Mouse (Mus musculus) embryonic stem cell, embryonic (primary cell): Measurements from ENCODE around the gene Cacfd1.

Source experiments
- CTCF ChIA-PET, 4 experiments: fragments of 300-600 bp in 2 of 4; fragments of 350-600 bp in 2 of 4; sonication (Branson Sonifier 250); formaldehyde crosslinking; loops; one replicate each; lab custom pipeline; 2022; ENCODE audit warnings: inconsistent platforms in 2 of 4; lab: Charles Lee
- POLR2A ChIA-PET, 4 experiments: fragments of 300-600 bp in 2 of 4; fragments of 350-600 bp in 2 of 4; sonication (Branson Sonifier 250); formaldehyde crosslinking; loops; one replicate each; lab custom pipeline; 2022; ENCODE audit warnings: antibody characterized with exemption in 4 of 4, inconsistent platforms in 1 of 4; lab: Charles Lee

Cacfd1 gene

DNA sequence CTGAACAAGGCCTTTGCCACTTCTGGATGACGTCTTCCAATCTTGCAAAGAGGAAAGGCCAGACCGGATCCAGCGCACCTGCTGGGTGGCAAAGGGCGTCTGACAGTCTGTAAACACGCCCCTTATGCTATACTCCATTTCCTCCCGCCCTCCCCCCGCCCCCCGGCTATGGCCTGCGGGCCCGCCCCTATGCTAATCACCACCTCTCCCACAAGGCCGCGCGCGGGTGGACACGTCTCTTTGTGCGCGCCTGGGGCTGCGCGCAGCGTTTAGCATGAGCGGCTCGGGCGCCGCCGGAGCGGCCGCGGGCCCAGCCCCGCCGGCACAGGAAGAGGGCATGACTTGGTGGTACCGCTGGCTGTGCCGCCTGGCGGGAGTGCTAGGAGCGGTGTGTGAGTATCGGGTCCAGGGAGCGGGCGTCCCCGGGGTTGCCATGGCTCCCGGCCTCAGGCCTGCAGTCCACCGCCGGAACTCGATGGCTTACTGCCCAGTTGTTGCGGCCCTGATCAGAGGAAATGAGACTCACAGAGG lies at the start of gene Cacfd1:
TSS of gene Cacfd1 (plus strand) at position 213 of the 531 bp plus-strand sequence.
- POLR2A ChIA-PET: interaction anchor here (0.6 to 1.3 kb wide), 10 partner anchors 8 to 667 kb away, joined by 3 to 7 read pairs (median 3); partner anchors contain the start of genes Adamts13 (in 1 of the 4) and Agpat2 (in 1 of the 4)
- CTCF ChIA-PET: interaction anchor here in 2 of 4 experiments (0.8 to 1.5 kb wide), 3 partner anchors 8 to 12 kb away, joined by 3 to 6 read pairs (median 3); no protein-coding TSS in a partner anchor

DNA sequence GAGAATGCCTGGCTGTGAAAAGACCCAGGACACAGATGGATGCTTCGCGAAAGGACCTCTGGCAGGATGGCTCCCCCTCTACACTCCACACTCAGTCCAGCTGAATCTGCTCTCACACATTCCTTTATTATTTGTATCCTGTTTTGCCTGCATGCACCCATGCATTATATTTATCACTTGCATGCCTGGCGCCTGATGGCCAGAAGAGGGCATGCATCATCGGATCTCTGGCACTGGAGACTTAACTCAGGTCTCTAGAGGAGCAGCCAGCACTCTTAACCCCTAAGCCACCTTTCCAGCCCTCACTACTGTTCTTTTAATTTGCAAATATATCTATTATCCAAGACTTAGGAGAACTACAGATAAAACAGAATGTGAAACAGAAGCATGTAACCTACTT lies 49.0 kb upstream of the Cacfd1 start:
- CTCF ChIA-PET: no interaction called here

DNA sequence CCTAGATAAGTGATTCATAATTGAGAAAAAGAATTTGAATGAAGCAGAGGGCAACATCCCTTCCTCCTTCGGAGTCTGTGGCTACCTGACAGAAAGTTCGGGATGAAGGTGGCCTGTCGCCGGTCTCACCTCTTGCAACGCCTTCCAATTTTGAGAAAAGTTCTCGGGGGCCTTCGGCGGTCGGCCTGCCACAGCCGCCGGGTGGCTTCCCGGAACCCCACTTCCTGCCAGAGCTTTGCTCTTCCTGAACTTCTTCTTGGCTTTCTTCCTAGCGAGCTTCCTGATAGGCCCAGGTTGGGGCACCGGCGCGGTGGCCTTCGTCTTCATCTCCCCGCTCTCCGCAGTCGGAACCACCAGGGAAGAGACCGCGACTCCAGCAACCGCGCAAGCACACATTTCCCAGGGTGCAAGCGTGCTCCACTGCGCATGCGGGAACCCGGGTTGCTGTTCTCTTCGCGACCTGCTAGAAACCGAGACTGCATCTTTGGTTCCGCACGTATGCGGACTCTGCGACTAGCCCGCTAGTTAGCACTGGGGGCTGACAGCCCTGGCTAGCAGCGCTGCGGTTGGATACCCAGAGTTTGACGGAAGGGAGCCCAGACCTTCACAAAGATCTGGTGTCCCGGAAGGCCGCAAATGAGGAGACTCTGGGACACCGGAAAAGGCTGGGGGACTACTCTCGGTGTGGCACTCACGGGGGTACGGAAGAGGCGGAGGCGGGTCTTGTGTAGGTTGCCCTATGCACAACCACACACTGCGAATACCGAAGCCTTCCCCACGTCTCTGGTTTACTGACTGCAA lies 45.6 kb upstream of the Cacfd1 start, which contains the start of gene Rexo4:
TSS of gene Rexo4 (minus strand) at position 464 of the 801 bp plus-strand sequence.
- CTCF ChIA-PET: no interaction called here
- POLR2A ChIA-PET: interaction anchor here in 3 of 4 experiments (0.6 to 1.7 kb wide), 8 partner anchors 9 to 61 kb away, joined by 3 to 12 read pairs (median 4); partner anchors contain the start of gene Surf6 (in 2 of the 3)

More for the DNA sequence above, 49.0 kb upstream of the Cacfd1 start:
- POLR2A ChIA-PET: interaction anchor here in 1 of 4 experiments (2.0 kb wide), 1 partner anchor 58 kb away, joined by 5 read pairs; the partner anchor contains the start of gene Surf6

DNA sequence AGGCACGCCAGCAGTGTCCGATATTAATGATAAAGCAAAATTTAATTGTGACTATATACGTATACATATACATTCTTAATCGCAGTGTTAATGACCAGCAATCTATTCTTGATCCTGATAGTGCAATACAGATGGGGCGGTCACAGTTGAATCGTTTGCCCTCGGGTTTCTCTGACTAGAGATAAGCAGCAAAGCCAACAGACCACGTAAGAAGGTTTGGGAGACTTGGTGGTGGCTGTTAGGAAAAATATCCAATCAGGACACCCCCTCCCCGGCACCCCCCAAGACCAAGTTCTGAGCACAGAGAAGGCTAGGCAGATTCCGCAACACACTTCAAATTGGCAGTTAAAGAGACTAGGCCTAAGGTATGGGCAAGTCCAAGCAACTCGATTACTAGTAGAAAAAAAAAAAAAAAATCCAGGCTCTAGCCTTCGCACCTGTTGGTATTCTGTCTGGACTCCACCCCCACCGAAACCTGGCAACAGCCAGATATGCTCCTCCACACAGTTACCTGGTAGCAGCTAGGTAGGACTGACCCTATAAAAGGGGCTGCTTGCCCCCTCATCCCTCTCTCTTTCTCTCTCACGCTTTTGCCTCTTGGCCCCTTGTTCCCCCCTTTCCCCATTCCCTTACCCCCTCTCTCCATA lies 44.9 kb upstream of the Cacfd1 start:
- CTCF ChIA-PET: interaction anchor here in 3 of 4 experiments (0.6 to 1.3 kb wide), 3 partner anchors 74 to 782 kb away, joined by 3 to 5 read pairs (median 5); no protein-coding TSS in a partner anchor
- POLR2A ChIA-PET: interaction anchor here in 2 of 4 experiments (0.7 kb wide), 3 partner anchors 49 to 103 kb away, joined by 3 to 6 read pairs (median 5); no protein-coding TSS in a partner anchor

DNA sequence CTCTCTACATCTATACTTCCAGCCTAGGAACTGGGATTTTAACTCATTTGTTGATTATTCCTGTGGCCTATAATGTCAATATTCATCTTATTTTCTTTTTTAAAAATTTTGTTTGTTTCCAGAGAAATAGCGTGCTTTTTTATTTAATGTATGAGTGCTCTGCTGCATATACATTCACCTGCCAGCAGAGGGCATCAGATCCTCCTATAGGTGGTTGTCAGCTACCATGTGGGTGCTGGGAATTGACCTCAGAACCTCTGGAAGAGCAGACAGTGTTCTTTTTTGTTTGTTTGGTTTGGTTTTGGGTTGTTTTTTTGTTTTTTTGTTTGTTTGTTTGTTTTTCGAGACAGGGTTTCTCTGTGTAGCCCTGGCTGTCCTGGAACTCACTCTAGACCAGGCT lies 42.5 kb upstream of the Cacfd1 start:
- CTCF ChIA-PET: interaction anchor here in 1 of 4 experiments (1.0 kb wide), 1 partner anchor 72 kb away, joined by 6 read pairs; no protein-coding TSS in a partner anchor
- POLR2A ChIA-PET: interaction anchor here in 1 of 4 experiments (1.3 kb wide), 1 partner anchor 44 kb away, joined by 4 read pairs; no protein-coding TSS in a partner anchor

DNA sequence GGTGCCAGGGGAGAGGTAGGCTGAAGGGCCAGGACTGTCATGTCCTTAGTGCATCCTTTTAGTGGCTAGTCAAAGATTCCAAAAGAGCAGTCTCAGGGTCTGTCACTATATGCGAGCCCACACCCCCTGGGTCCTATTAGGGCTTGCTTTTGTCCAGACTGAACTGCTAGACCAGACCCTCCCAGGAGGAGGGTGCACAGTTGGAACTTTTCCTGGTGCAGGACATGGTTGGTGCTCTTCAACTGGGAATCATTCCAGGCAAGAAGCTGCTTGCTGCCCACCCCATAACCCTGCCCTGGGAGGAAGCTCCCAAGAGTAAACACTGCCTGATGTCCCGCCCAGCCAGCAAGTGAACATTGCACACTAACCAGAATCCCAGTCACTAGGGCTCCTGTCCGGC lies 36.6 kb upstream of the Cacfd1 start, which contains the start of gene Adamts13:
TSS of gene Adamts13 (plus strand) at position 301 of the 400 bp plus-strand sequence.
- CTCF ChIA-PET: interaction anchor here in 2 of 4 experiments (0.5 to 1.6 kb wide), 2 partner anchors 65 kb away, joined by 6 to 8 read pairs; no protein-coding TSS in a partner anchor

DNA sequence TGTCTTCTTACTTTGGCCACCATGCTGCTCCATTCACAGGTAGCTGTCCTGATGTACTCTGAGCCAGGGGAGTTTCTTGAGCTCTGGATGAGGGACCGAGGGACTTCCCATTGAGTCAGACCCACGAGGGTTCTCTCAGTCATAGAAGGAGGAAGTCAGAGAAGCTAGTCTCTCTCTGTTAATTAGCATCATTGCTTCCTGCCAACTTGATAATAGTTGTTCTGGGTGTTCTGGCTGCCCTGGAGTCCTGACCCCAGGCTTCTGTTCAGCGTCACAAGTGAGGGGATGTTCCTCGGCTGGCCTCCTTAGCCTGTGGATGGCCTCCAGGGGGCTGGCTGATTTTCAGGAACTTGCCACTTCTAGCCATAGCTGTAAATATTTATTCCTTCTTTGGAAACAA lies 35.8 kb upstream of the Cacfd1 start:
- POLR2A ChIA-PET: interaction anchor here in 2 of 4 experiments (0.5 to 1.8 kb wide), 3 partner anchors 8 to 463 kb away, joined by 3 to 4 read pairs (median 3); no protein-coding TSS in a partner anchor
- CTCF ChIA-PET: interaction anchor here in 1 of 4 experiments (1.6 kb wide), 1 partner anchor 65 kb away, joined by 6 read pairs; no protein-coding TSS in a partner anchor

More for the DNA sequence above, 36.6 kb upstream of the Cacfd1 start, which contains the start of gene Adamts13:
- POLR2A ChIA-PET: interaction anchor here in 2 of 4 experiments (1.4 to 1.6 kb wide), 2 partner anchors 9 to 37 kb away, joined by 3 read pairs; no protein-coding TSS in a partner anchor

DNA sequence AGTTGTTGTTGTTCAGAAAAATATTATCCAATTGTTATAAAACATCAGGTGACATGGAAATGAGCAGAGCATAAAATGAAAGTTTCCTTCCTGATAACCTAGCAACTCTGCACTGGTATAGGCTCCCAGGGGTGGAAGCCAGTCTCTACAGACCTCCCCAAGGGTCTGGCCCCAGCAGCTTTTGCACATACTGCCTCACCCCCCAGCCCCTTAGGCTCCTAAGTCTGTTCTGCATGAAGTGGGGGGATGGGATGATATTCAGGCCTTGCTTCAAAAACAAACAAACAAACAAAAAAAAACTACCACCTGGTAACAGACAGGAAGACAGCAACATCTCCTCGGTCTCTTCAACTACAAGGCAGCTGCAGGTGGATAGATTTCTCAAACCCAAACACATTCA lies 29.4 kb upstream of the Cacfd1 start:
- POLR2A ChIA-PET: no interaction called here

DNA sequence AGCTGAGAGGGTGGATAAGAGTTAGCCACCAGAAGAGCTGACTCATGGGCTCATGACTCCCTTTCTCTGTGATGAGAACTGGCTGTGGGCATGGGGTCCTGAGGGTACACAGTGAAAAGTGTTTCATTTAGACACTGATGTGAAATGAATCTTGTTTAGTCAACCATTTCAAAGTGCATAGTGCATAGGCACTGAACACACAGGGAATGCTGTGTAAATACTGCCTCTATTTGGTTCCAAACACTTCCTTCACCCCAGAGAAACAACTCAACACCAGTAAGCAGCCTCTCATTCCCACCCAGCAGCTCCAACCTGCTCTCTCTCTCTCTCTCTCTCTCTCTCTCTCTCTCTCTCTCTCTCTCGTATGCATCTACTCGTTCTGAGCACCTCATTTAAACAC lies 25.5 kb upstream of the Cacfd1 start:
- ChIA-PET POLR2A (interaction anchor here in 1 of 4 experiments (2.7 kb wide), 1 partner anchor 12 kb away, joined by 5 read pairs; no protein-coding TSS in a partner anchor), CTCF (interaction anchor here in 1 of 4 experiments (0.7 kb wide), 1 partner anchor 155 kb away, joined by 12 read pairs; no protein-coding TSS in a partner anchor)

More for the DNA sequence above, 29.4 kb upstream of the Cacfd1 start:
- CTCF ChIA-PET: interaction anchor here in 1 of 4 experiments (1.3 kb wide), 1 partner anchor 59 kb away, joined by 4 read pairs; no protein-coding TSS in a partner anchor

DNA sequence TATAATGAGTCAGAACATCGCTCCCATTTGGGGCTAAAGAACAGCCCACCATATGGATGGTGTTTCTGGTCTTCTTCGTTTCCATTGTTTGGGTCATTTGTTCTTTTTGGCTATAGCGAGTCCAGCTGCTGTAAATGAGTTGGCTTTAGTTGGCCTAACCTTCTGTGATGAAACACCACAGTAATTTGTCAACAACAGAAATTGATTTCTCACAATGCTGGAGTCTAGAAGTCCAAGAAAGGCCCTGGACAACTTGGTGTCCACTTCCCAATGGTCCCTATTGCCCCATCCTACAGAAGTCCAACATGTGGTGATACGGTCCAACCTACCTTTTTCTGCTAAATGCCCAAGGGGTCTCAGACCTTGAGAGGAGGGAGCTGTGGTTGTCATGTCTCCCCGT lies 25.1 kb upstream of the Cacfd1 start:
- POLR2A ChIA-PET: interaction anchor here in 1 of 4 experiments (2.7 kb wide), 1 partner anchor 12 kb away, joined by 5 read pairs; no protein-coding TSS in a partner anchor
- CTCF ChIA-PET: interaction anchor here in 1 of 4 experiments (0.7 kb wide), 1 partner anchor 156 kb away, joined by 12 read pairs; no protein-coding TSS in a partner anchor

DNA sequence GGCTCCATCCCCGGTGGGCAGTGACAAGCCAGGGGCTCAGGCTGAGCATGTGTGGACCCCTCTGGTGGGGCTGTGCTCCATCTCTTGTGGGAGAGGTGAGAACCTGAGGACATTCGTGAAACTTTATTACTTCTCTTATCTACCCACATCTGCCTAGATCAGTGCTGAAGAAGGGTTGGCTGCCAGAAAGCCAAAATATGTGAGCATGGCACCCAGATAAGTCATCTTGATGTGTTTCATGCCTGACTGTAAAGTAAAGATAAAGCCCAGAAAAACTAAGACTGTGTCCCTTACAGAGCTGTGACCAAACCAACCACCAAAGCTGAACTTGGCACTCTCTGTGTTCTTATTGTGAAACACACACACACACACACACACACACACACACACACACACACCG lies 15.8 kb upstream of the Cacfd1 start:
- CTCF ChIA-PET: interaction anchor here in 1 of 4 experiments (1.1 kb wide), 1 partner anchor 54 kb away, joined by 3 read pairs; no protein-coding TSS in a partner anchor
- POLR2A ChIA-PET: interaction anchor here in 1 of 4 experiments (1.2 to 1.5 kb wide), 2 partner anchors 42 to 91 kb away, joined by 3 to 4 read pairs; partner anchors contain the start of gene Surf6

DNA sequence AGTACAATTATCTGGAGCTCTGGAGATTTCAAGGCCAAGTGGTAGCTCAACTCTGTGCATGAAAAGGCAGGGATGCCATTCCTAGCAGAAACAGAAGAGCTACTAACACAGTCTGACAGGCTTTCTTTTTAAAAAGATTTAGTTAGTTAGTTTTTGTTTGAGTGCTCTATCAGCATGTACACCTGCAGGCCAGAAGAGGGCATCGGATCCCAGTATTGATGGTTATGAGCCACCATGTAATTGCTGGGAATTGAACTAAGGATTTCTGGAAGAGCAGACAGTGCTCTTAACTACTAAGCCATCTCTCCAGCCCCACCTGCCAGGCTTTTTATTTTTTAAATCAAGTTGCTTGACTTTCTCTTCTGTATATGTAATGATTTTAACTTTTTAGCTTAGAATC lies 12.2 kb upstream of the Cacfd1 start:
- CTCF ChIA-PET: interaction anchor here in 3 of 4 experiments (0.6 to 1.7 kb wide), 11 partner anchors 8 to 458 kb away, joined by 3 to 9 read pairs (median 4); partner anchors contain the start of gene Cacfd1 (in 1 of the 3)
- POLR2A ChIA-PET: interaction anchor here in 3 of 4 experiments (0.7 to 2.3 kb wide), 4 partner anchors 9 to 42 kb away, joined by 3 to 11 read pairs (median 3); no protein-coding TSS in a partner anchor

DNA sequence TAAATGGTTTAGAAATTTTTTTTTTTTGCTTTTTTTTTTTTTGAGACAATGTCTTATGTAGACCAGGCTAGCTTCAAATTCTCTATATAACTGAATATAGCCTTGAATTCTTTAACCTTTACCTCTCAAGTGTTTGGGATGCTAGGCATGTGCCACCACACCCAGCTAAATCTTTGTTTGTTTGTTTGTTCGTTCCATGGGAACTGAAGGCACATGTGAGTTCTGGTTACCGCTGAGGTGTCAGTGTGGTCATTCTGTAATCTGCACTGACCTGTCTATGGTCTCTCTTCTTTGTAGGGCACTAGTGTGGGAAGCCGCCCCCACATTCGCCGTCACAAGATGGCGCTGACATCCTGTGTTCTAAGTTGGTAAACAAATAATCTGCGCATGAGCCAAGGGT lies 11.7 kb upstream of the Cacfd1 start:
- POLR2A ChIA-PET: interaction anchor here in 3 of 4 experiments (0.7 to 0.9 kb wide), 3 partner anchors 10 to 41 kb away, joined by 3 read pairs; no protein-coding TSS in a partner anchor
- CTCF ChIA-PET: interaction anchor here in 3 of 4 experiments (0.6 to 1.7 kb wide), 9 partner anchors 8 to 841 kb away, joined by 3 to 9 read pairs (median 5); partner anchors contain the start of gene Cacfd1 (in 1 of the 3)

DNA sequence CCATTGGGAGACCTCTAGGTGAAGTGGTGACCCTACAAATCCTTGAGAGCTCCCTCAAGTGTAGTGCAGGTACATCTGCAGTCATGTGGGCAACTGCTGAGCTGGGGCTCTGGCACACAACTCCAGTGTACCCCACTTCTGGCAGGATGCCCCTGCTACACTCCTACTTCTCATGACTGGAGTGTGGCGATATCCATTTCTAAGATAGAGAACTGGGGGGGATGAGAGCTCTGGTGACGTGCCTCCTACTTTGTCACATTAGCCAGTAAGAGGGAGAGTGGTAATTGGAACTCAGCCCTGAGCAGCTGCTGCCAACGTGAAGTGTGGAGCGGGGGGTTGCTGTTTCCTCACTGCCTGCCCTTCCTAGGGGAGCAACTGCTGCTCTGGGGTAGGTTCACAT lies 3.5 kb upstream of the Cacfd1 start:
- ChIA-PET POLR2A (interaction anchor here in 1 of 4 experiments (3.2 kb wide), 1 partner anchor 10 kb away, joined by 11 read pairs; no protein-coding TSS in a partner anchor), CTCF (interaction anchor here in 1 of 4 experiments (1.6 to 1.9 kb wide), 2 partner anchors 9 to 11 kb away, joined by 6 to 8 read pairs; no protein-coding TSS in a partner anchor)

DNA sequence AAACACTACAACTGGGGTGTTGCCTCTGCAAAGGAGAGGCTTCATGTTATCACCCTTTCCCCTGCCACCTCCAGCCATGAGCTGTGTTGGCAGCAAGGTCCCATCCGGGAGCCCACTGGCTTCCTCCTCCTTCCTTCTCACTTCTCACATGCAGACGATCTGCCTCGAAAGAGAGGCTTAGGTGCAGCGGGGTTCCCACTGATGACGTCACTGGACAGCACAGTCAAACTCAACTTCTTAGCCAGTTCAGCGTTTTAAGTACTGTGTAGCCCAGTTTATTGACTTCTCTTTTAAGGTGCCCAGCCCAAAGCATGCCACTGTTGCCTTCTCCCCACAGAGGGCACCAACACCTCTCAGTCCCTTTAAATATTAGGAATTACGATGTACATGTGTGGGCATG lies 2.0 kb upstream of the Cacfd1 start:
- CTCF ChIA-PET: interaction anchor here in 2 of 4 experiments (0.9 to 2.6 kb wide), 5 partner anchors 9 to 119 kb away, joined by 3 to 8 read pairs (median 4); no protein-coding TSS in a partner anchor
- POLR2A ChIA-PET: interaction anchor here in 2 of 4 experiments (0.9 to 3.2 kb wide), 3 partner anchors 10 to 20 kb away, joined by 3 to 11 read pairs (median 5); partner anchors contain the start of gene Slc2a6 (in 1 of the 2)

DNA sequence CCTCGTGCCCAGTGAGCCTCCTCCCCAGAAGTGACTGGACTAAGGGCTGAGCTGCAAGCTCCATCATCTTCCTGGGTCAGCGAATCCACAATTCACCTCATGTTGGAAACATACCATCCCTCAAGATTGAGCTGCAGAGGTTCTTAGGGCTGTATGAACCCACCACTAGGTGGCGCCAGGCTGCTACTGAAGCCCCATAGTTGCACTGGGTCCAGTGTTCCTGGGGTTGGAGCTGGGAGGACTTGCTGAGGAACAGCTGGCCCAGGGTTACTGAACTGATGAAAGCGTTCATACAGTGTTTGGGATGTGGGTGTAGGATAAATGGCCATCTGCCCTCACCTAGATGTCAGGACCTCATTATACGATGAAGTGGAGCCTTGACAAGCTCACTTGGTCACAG lies 8.1 kb downstream of the Cacfd1 start:
- ChIA-PET POLR2A (interaction anchor here (0.7 to 4.2 kb wide), 21 partner anchors 8 to 514 kb away, joined by 3 to 19 read pairs (median 4); partner anchors contain the start of genes Slc2a6 (in 3 of the 4), Cacfd1 (in 1 of the 4), Stkld1 (in 1 of the 4) and Surf6 (in 1 of the 4)), CTCF (interaction anchor here (0.6 to 3.4 kb wide), 73 partner anchors 8 to 1589 kb away, joined by 3 to 71 read pairs (median 4); partner anchors contain the start of genes Slc2a6 (in 4 of the 4), Surf6 (in 2 of the 4), Agpat2 (in 1 of the 4) and Cacfd1 (in 1 of the 4))
